36 mouse cellular contexts compared by ENCODE assay signal in genomic region chr16:44979355-44979896, GRCm38 (mm10). TPM values are rescaled to one million over a fixed set of nuclear protein-coding genes. Genes with fewer than 3 reads are reported as not detected.
DNase-seq lines count a peak whose midpoint lies in the region; ATAC-seq lines count a peak whose summit lies in the region.
"Had no signal": no experiment of that assay in that cellular context is flagged by ENCODE, and none has a peak within 500 bp of the region (broad histone marks: within the 10 kb centered on the region; RNA-seq: fewer than 3 reads in every experiment).

No protein-coding gene starts in this region.

- DNase-seq in limb, embryonic 10.5 days (ENCODE audit: low spot score), result no peak
- peak; percentile 59 for DNase-seq in cerebellum, adult 8-10 months
- peak; percentile 65 to 70 for DNase-seq in cerebellum, postnatal 25 days
- DNase-seq in left cerebral cortex, postnatal 25 days (ENCODE audit: low spot score in 2 of 2), result no peak
- no peak for DNase-seq in ovary, adult 18-20 months (ENCODE audit: low spot score)
- DNase-seq: adrenal gland, postnatal 14 days; heart, adult 2 months; heart, postnatal 10 days; kidney, adult 18-20 months; kidney, postnatal 36 days; left cerebral cortex, postnatal 4 days; liver; lung, adult 2 months; lung, postnatal 10 days; retina, postnatal 1 day; right cerebral cortex, postnatal 25 days; spleen, adult 18-20 months; thymus, adult 18-20 months; thymus, postnatal 36 days had no signal

- no peak for ATAC-seq in limb, embryonic 12.5 days (ENCODE audit: insufficient number of reproducible peaks, insufficient read depth, low FRiP score, low TSS enrichment, low read depth)
- no peak for ATAC-seq in hindbrain, embryonic 13.5 days (ENCODE audit: low FRiP score)
- ATAC-seq: forebrain, embryonic 14.5 days; hindbrain, embryonic 16.5 days; midbrain, embryonic 13.5 days had no signal

- H3K9ac ChIP-seq in limb, embryonic 12.5 days (replicated peaks), result no peak overlapping the region
- no peak overlapping the region for H3K9ac ChIP-seq in hindbrain, embryonic 13.5 days
- H3K9ac ChIP-seq: heart, embryonic 13.5 days; kidney, embryonic 15.5 days; liver, embryonic 14.5 days; midbrain, embryonic 13.5 days; neural tube, embryonic 13.5 days had no signal

- H3K4me1 ChIP-seq in limb, embryonic 12.5 days (replicated peaks), result peaks cover 17% of the 10 kb centered on the region
- H3K4me1 ChIP-seq in limb, embryonic 10.5 days, result peaks cover 6% of the 10 kb centered on the region; the same call in 1 of the 2 replicates
- H3K4me1 ChIP-seq in hindbrain, embryonic 13.5 days (replicated peaks), result no peaks in the 10 kb centered on the region
- H3K4me1 ChIP-seq: hindbrain, embryonic 10.5 days; kidney, embryonic 15.5 days; midbrain, embryonic 13.5 days had no signal

- H3K4me3 ChIP-seq in limb, embryonic 12.5 days (replicated peaks), result no peak overlapping the region
- no peak overlapping the region for H3K4me3 ChIP-seq in limb, embryonic 10.5 days
- no peak overlapping the region for H3K4me3 ChIP-seq in hindbrain, embryonic 13.5 days
- H3K4me3 ChIP-seq: heart, adult 2 months; heart, embryonic 13.5 days; hindbrain, embryonic 10.5 days; kidney, embryonic 15.5 days; layer of hippocampus, adult 2 months; midbrain, embryonic 13.5 days; neural tube, embryonic 13.5 days had no signal

- no peaks in the 10 kb centered on the region for H3K27me3 ChIP-seq in limb, embryonic 12.5 days
- no peaks in the 10 kb centered on the region for H3K27me3 ChIP-seq in limb, embryonic 10.5 days (ENCODE audit: low read depth, poor library complexity, severe bottlenecking)
- no peaks in the 10 kb centered on the region for H3K27me3 ChIP-seq in hindbrain, embryonic 13.5 days
- H3K27me3 ChIP-seq: heart, embryonic 13.5 days; kidney, embryonic 15.5 days; midbrain, embryonic 13.5 days; neural tube, embryonic 13.5 days had no signal

- H3K27ac ChIP-seq in limb, embryonic 12.5 days, result peak overlapping the region; percentile 23; the same call in 1 of the 2 replicates
- no peak overlapping the region; the same call in 1 of the 2 replicates for H3K27ac ChIP-seq in limb, embryonic 10.5 days
- H3K27ac ChIP-seq in hindbrain, embryonic 13.5 days, result no peak overlapping the region
- H3K27ac ChIP-seq: heart, adult 2 months; heart, embryonic 13.5 days; hindbrain, embryonic 10.5 days; kidney, embryonic 15.5 days; layer of hippocampus, adult 2 months; liver, embryonic 14.5 days; macrophage; midbrain, embryonic 13.5 days; neural tube, embryonic 13.5 days had no signal

- H3K9me3 ChIP-seq in limb, embryonic 12.5 days, result no peaks in the 10 kb centered on the region
- no peaks in the 10 kb centered on the region for H3K9me3 ChIP-seq in limb, embryonic 10.5 days (replicated peaks)
- H3K9me3 ChIP-seq in hindbrain, embryonic 13.5 days, result no peaks in the 10 kb centered on the region
- H3K9me3 ChIP-seq: heart, embryonic 13.5 days; hindbrain, embryonic 10.5 days; kidney, embryonic 15.5 days; midbrain, embryonic 13.5 days; neural tube, embryonic 13.5 days had no signal

- H3K36me3 ChIP-seq in limb, embryonic 12.5 days, result no peaks in the 10 kb centered on the region
- no peaks in the 10 kb centered on the region for H3K36me3 ChIP-seq in limb, embryonic 10.5 days
- H3K36me3 ChIP-seq in hindbrain, embryonic 13.5 days, result no peaks in the 10 kb centered on the region
- H3K36me3 ChIP-seq: heart, embryonic 13.5 days; hindbrain, embryonic 10.5 days; kidney, embryonic 15.5 days; midbrain, embryonic 13.5 days; neural tube, embryonic 13.5 days had no signal

- 65% methylated on average over 3 of the region's 3 CpGs for WGBS in limb, embryonic 12.5 days
- WGBS in limb, embryonic 10.5 days, result 81% methylated on average over 3 of the region's 3 CpGs
- WGBS in hindbrain, embryonic 13.5 days, result 82% methylated on average over 3 of the region's 3 CpGs

- H3K4me2 ChIP-seq in limb, embryonic 12.5 days, result no peak overlapping the region
- H3K4me2 ChIP-seq in hindbrain, embryonic 13.5 days, result no peak overlapping the region
- H3K4me2 ChIP-seq: heart, embryonic 13.5 days; kidney, embryonic 15.5 days; midbrain, embryonic 13.5 days; neural tube, embryonic 13.5 days had no signal

- intact Hi-C loops in left cerebral cortex, postnatal 25 days (cut with DNase I), result no loop called here

RNA-seq across cellular contexts. Expression of gene Cd200r3, which starts 35.9 kb away (rescaled TPM):
- not detected in 2 replicates for polyA plus RNA-seq in limb, embryonic 12.5 days (2016; fragmentation: Nextera tagmentation; extraction: Ambion mirVana)
- not detected in 2 replicates for polyA plus RNA-seq in limb, embryonic 10.5 days (2016; fragmentation: Nextera tagmentation; extraction: Ambion mirVana)
- total RNA-seq in left cerebral cortex, postnatal 25 days (2021), result not detected
- polyA plus RNA-seq in hindbrain, embryonic 13.5 days (2015; fragmentation: Nextera tagmentation; extraction: Ambion mirVana), result not detected in 2 replicates
- total RNA-seq: gastrocnemius, adult 8-10 months; heart, adult 2 months; heart, postnatal 10 days; layer of hippocampus, adult 2 months; left cerebral cortex, adult 8-10 months had no signal
- polyA plus RNA-seq: embryonic facial prominence, embryonic 11.5 days; forebrain, embryonic 14.5 days; frontal cortex, adult 2 months; heart, adult 2 months; hindbrain, embryonic 10.5 days; intestine, embryonic 14.5 days; midbrain, embryonic 13.5 days; neural tube, embryonic 13.5 days had no signal

Comparison
In these comparisons a context has a peak if more than half of its experiments do, and no peak if none do; other contexts are left out.
1. DNase-seq: peak in cerebellum, adult 8-10 months (single experiment) and cerebellum, postnatal 25 days (2 of 2); none in limb, embryonic 10.5 days (single experiment), left cerebral cortex, postnatal 25 days (0 of 2) and ovary, adult 18-20 months (single experiment).